Comparison of ENCODE assay signal across 11 mouse cellular contexts in genomic region chr13:41758550-41759465, GRCm38 (mm10).
DNase-seq lines count a peak whose midpoint lies in the region; ATAC-seq lines count a peak whose summit lies in the region.
"Had no signal": no experiment of that assay in that cellular context is flagged by ENCODE, and none has a peak within 500 bp of the region (broad histone marks: within the 10 kb centered on the region; RNA-seq: fewer than 3 reads in every experiment).

No protein-coding gene starts in this region.

- H3K4me3 ChIP-seq in brown adipose tissue, adult 24 weeks (ENCODE audit: insufficient read depth, low read depth, low read length), result peak overlapping the region; percentile 50
- H3K4me3 ChIP-seq in midbrain, embryonic 15.5 days, result no peak overlapping the region
- H3K4me3 ChIP-seq: embryonic facial prominence, embryonic 12.5 days; limb, embryonic 12.5 days had no signal

- DNase-seq in adrenal gland, postnatal 14 days, result peak; percentile 31
- no peak for DNase-seq in adrenal gland, adult 18-20 months (ENCODE audit: low spot score in 2 of 2)
- no peak for DNase-seq in MN1 (ENCODE audit: low spot score)
- no peak for DNase-seq in heart, postnatal 4 days
- DNase-seq: heart, postnatal 14 days had no signal

- ATAC-seq in frontal cortex, adult (ENCODE audit: low TSS enrichment), result peak; percentile 91
- ATAC-seq in midbrain, embryonic 15.5 days (replicated peaks), result peak; percentile 82
- no peak for ATAC-seq in megakaryocyte-erythroid progenitor cell, adult 5-6 weeks (replicated peaks; ENCODE audit: low FRiP score, low TSS enrichment, poor library complexity, severe bottlenecking)

- H3K4me2 ChIP-seq in midbrain, embryonic 15.5 days, result peak overlapping the region; percentile 21
- H3K4me2 ChIP-seq: embryonic facial prominence, embryonic 12.5 days; limb, embryonic 12.5 days had no signal

- no peak overlapping the region for H3K9ac ChIP-seq in midbrain, embryonic 15.5 days
- H3K9ac ChIP-seq: embryonic facial prominence, embryonic 12.5 days; limb, embryonic 12.5 days had no signal

- WGBS in midbrain, embryonic 15.5 days, result 32% methylated on average over 19 of the region's 19 CpGs

- no peaks in the 10 kb centered on the region for H3K9me3 ChIP-seq in midbrain, embryonic 15.5 days
- H3K9me3 ChIP-seq: embryonic facial prominence, embryonic 12.5 days; limb, embryonic 12.5 days had no signal

- no peaks in the 10 kb centered on the region for H3K27me3 ChIP-seq in midbrain, embryonic 15.5 days (replicated peaks)
- H3K27me3 ChIP-seq: embryonic facial prominence, embryonic 12.5 days; limb, embryonic 12.5 days had no signal

- H3K4me1 ChIP-seq in brown adipose tissue, adult 24 weeks (ENCODE audit: control insufficient read depth, insufficient read depth, insufficient read length, low read length), result peaks cover 4% of the 10 kb centered on the region; the same call in 1 of the 2 replicates
- peaks cover 24% of the 10 kb centered on the region for H3K4me1 ChIP-seq in midbrain, embryonic 15.5 days

- H3K36me3 ChIP-seq in midbrain, embryonic 15.5 days (replicated peaks), result no peaks in the 10 kb centered on the region
- H3K36me3 ChIP-seq: embryonic facial prominence, embryonic 12.5 days; limb, embryonic 12.5 days had no signal

- H3K27ac ChIP-seq in brown adipose tissue, adult 24 weeks (replicated peaks; ENCODE audit: low read depth, low read length), result peak overlapping the region; percentile 77
- H3K27ac ChIP-seq in midbrain, embryonic 15.5 days, result peak overlapping the region; percentile 53
- H3K27ac ChIP-seq: embryonic facial prominence, embryonic 12.5 days; limb, embryonic 12.5 days had no signal
